Mouse (Mus musculus) liver, embryonic 11.5 days (tissue): ENCODE measurements around the gene Dglucy. TPM values are rescaled to one million over a fixed set of nuclear protein-coding genes. Genes with fewer than 3 reads are reported as not detected.

Experiments used
- ATAC-seq: fragments of 200-750 bp; cut with Nextera tagmentation; replicated peaks from 2 replicates; pipeline ENCODE4 v1.8.0; 2017; ENCODE audit warnings: moderate number of reproducible peaks, mild to moderate bottlenecking, moderate TSS enrichment, moderate library complexity; ENCODE audit not compliant: low FRiP score
- DNase-seq: peaks from one replicate; pipeline ENCODE4 v3.0.0-alpha.2; 2017; ENCODE audit warnings: low spot score
- H3K27ac ChIP-seq: fragments of 300-500 bp; sonication (generic); 2 replicates; pipeline ENCODE4 v1.5.1; 2014; ENCODE audit warnings: mild to moderate bottlenecking, low read depth, low read length, control low read depth
- H3K27me3 ChIP-seq: fragments of 300-500 bp; sonication (generic); replicated peaks from 2 replicates; pipeline ENCODE4 v1.6.1; 2014; ENCODE audit warnings: low read length, mixed read lengths; ENCODE audit not compliant: control insufficient read depth, insufficient read depth
- H3K36me3 ChIP-seq: fragments of 300-500 bp; sonication (generic); 2 replicates; pipeline ENCODE4 v1.6.1; 2014; ENCODE audit warnings: mild to moderate bottlenecking, low read length, moderate library complexity, mixed read lengths; ENCODE audit not compliant: control insufficient read depth, insufficient read depth
- H3K4me1 ChIP-seq: fragments of 300-500 bp; sonication (generic); replicated peaks from 2 replicates; pipeline ENCODE4 v1.6.1; 2014; ENCODE audit warnings: low read length, mixed read lengths; ENCODE audit not compliant: control insufficient read depth, insufficient read depth
- H3K4me2 ChIP-seq: fragments of 300-500 bp; sonication (generic); 2 replicates; pipeline ENCODE4 v1.6.1; 2014; ENCODE audit warnings: mild to moderate bottlenecking, control low read depth, moderate library complexity
- H3K4me3 ChIP-seq: fragments of 300-500 bp; sonication (generic); 2 replicates; pipeline ENCODE4 v1.5.1; 2014; ENCODE audit warnings: low read depth, low read length, control low read depth
- H3K9ac ChIP-seq: fragments of 300-500 bp; sonication (generic); 2 replicates; pipeline ENCODE4 v1.6.1; 2014; ENCODE audit warnings: low read depth, low read length, control low read depth
- H3K9me3 ChIP-seq: fragments of 300-500 bp; sonication (generic); 2 replicates; pipeline ENCODE4 v1.6.1; 2016; ENCODE audit warnings: low read length, inconsistent platforms, mixed read lengths; ENCODE audit not compliant: control insufficient read depth
- WGBS: fragments of 180-500 bp; shearing (Covaris S2); extraction: QIAGEN DNeasy Blood & Tissue Kit; methylation state at CpG from one replicate; pipeline ENCODE4 v1.1.7; 2014; 5-methylcytosine and 5-hydroxymethylcytosine counted together
- polyA plus RNA-seq: library from polyadenylated mRNA; unstranded; fragments of >200 nt; fragmentation: Nextera tagmentation; extraction: Ambion mirVana; gene quantifications from 2 replicates; pipeline ENCODE4 v1.2.1, GENCODE M21; 2014

Gene Dglucy
- 0.14 and 0.38 TPM in 2 replicates for polyA plus RNA-seq

DNA sequence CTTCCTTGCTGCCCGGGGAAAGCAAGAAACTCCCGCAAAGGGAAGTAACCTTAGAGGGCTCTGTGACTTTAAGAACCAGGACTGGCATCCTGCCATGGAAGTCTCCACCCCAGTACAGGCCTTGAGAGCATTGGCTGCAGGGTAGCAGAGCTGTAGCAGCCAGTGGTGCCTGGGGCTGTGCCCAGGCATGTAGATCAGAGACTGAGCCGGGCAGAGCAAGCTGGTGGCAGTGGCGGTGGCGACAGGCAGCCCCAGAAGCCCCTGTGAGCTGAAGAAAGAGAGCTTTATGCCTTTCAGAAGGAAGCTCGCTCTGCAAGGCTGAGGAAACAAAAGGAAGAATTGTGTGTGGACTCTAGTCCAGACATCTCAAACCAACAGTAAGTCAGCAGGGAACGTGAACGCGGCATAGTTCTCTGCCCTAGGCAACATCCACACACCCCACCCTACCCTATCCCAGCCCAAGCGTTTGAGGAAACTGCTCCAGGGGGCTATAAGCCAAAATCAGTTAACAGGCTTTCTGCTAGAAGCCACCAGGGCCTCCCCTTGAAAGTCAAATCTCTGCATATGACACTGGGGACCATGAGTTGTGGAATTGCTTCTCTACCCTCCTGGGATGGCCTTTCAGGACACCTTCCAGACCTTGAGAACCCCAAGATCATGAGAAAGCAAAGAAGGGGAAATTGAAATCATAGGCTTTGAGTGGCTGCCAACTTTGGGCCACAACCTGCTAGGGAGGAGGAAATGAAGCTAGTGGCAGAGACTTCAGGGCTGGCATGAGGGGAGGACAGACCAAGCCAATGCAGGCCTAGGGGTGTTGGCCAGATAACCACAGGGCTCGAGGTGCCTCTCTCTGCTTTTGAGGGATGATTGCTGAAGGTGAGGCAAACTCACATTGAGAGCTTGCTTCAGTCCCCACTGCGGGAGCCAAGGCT is at the start of gene Dglucy:
Gene Dglucy, plus strand, starts transcription at position 124 of the 932 bp plus-strand sequence.
- H3K9ac ChIP-seq = no peak within 1 kb of the TSS
- H3K27me3 ChIP-seq = no peaks in the 10 kb centered on the region
- no peak within 1 kb of the TSS for H3K27ac ChIP-seq
- H3K4me3 ChIP-seq = no peak within 1 kb of the TSS
- WGBS = 73% methylated on average over 12 of the region's 12 CpGs
- no peak within 1 kb of the TSS for H3K4me2 ChIP-seq
- no peaks in the 10 kb centered on the region for H3K36me3 ChIP-seq
- H3K9me3 ChIP-seq = no peaks in the 10 kb centered on the region
- ATAC-seq (no peak), DNase-seq (no peak)
- H3K4me1 ChIP-seq = no peaks in the 10 kb centered on the region

GRCm38 (mm10) chr12:100735156-100735555 is 43.7 kb upstream of the Dglucy start:
- Histone ChIP-seq H3K4me3 (no peak overlapping the region), H3K27ac (no peak overlapping the region), H3K27me3 (no peaks in the 10 kb centered on the region), H3K9ac (no peak overlapping the region), H3K4me2 (no peak overlapping the region), H3K4me1 (no peaks in the 10 kb centered on the region), H3K9me3 (no peaks in the 10 kb centered on the region), H3K36me3 (no peaks in the 10 kb centered on the region)
- DNase-seq = no peak
- WGBS = 80% methylated on average over 5 of the region's 5 CpGs
- no peak for ATAC-seq

DNA sequence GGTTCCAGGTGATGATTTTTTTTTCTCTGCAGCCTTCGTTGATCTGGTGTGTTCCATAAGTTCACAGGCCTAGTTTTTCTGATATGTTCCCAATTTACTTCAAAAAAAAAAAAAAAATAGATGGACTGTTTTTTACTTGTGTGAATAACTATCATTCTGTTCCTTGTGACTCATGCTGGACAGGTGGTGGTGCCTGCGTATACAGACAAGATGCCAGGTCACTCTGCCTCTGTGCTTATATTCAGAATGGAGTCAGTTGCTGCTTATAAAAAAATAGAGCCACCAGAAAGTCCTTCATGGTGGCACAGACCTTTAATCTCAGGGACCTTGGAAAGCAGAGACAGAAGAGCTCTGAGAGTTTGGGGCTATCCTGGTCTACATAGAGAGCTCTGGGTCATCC is 43.3 kb upstream of the Dglucy start:
- Histone ChIP-seq H3K4me1 (no peaks in the 10 kb centered on the region), H3K9ac (no peak overlapping the region), H3K27ac (no peak overlapping the region), H3K4me3 (no peak overlapping the region), H3K9me3 (no peaks in the 10 kb centered on the region), H3K36me3 (no peaks in the 10 kb centered on the region), H3K4me2 (no peak overlapping the region), H3K27me3 (no peaks in the 10 kb centered on the region)
- no peak for DNase-seq
- 89% methylated on average over 2 of the region's 2 CpGs for WGBS
- no peak for ATAC-seq

- H3K27me3 ChIP-seq = no peaks in the 10 kb centered on the region
- H3K27ac ChIP-seq = no peak overlapping the region
- 69% methylated on average over 3 of the region's 3 CpGs for WGBS
- H3K4me2 ChIP-seq = no peak overlapping the region
- H3K4me3 ChIP-seq = no peak overlapping the region
- H3K9me3 ChIP-seq = no peaks in the 10 kb centered on the region
- DNase-seq (no peak), ATAC-seq (no peak)
- H3K9ac ChIP-seq = no peak overlapping the region
- H3K4me1 ChIP-seq = no peaks in the 10 kb centered on the region
- no peaks in the 10 kb centered on the region for H3K36me3 ChIP-seq
Observed at GRCm38 (mm10) chr12:100738498-100738897, 40.4 kb upstream of the Dglucy start.

DNA sequence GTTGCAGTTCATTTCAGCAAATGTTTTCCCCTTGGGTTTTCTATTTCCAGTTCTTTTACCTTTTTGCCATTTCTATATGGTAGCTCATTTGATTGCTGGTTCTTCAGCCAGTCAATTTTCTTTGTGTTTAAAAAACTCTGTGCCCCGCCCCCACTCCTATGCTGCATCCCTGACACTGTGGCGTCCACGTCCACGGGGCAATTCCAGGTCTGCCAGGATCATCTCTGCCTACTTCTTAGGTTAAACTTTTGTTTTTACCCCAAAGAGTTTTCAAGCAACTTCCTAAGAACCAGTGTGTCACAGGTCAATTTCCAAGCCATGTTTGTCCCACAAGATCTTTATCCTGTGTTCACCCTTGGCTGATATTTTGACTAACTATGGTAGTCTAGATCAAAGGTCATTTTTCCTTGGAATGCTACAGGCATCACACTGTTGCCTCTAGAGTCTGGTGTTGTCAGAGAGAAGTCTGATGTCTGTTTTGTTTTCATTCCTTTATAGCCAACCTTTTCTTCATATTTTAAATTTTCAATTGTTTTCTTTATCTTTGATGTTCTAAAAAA is 39.8 kb upstream of the Dglucy start:
- Histone ChIP-seq H3K9ac (no peak overlapping the region), H3K4me1 (no peaks in the 10 kb centered on the region), H3K36me3 (no peaks in the 10 kb centered on the region), H3K4me3 (no peak overlapping the region), H3K27me3 (no peaks in the 10 kb centered on the region), H3K27ac (no peak overlapping the region), H3K9me3 (no peaks in the 10 kb centered on the region), H3K4me2 (no peak overlapping the region)
- WGBS = 80% methylated on average over 4 of the region's 4 CpGs
- DNase-seq = no peak
- ATAC-seq = no peak

GRCm38 (mm10) chr12:100740313-100740712 is 38.5 kb upstream of the Dglucy start:
- H3K9ac ChIP-seq = no peak overlapping the region
- 90% methylated on average over 5 of the region's 5 CpGs for WGBS
- ATAC-seq = no peak
- no peaks in the 10 kb centered on the region for H3K36me3 ChIP-seq
- H3K9me3 ChIP-seq = no peaks in the 10 kb centered on the region
- H3K4me1 ChIP-seq = no peaks in the 10 kb centered on the region
- no peak overlapping the region for H3K4me2 ChIP-seq
- H3K27ac ChIP-seq = no peak overlapping the region
- H3K4me3 ChIP-seq = no peak overlapping the region
- DNase-seq = no peak
- H3K27me3 ChIP-seq = no peaks in the 10 kb centered on the region

DNA sequence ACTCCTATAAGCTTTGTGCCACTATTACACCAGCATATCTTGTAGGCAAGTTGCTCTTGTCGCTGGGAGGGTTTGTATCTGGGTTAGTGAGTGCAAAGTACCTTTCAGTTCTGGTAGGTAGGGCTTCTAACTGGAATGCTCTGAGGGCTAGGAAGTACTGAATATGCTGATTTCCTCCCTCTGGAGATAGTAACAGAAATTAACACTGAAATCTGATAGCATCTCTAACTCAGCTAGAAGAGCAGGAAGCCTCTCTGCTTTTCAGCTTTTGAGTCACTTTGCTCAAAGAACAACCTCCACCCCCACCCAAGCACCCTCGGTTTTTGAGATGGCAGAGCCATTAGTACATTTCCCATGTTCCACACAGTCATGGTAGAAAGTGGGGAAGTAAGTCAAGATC is 36.4 kb upstream of the Dglucy start:
- whole genome bisulfite sequencing = 48% methylated on average over 2 of the region's 2 CpGs
- no peak overlapping the region for H3K4me2 ChIP-seq
- H3K36me3 ChIP-seq = no peaks in the 10 kb centered on the region
- H3K27ac ChIP-seq = no peak overlapping the region
- no peak overlapping the region for H3K9ac ChIP-seq
- DNase-seq (no peak), ATAC-seq (no peak)
- no peaks in the 10 kb centered on the region for H3K27me3 ChIP-seq
- H3K9me3 ChIP-seq = no peaks in the 10 kb centered on the region
- no peaks in the 10 kb centered on the region for H3K4me1 ChIP-seq
- no peak overlapping the region for H3K4me3 ChIP-seq

DNA sequence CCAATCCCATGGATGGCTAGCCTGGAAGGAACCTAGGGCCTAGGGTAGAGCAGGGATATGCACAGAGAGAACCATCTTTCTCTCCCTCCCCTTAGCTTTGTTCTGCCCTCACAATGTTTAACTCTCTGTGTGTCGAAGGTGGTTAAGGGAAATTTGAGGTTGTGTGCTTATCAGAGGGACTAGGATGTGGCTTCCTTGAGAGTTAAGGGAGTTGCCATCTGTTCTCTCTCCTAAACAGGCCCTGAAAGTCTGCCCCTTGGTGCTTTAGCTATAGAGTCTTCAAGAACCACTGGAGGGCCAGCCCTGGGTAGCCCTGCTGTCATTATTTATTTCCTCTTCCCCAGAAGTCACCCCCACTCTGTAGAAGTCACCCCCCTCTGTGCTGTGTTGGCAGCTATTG is 25.9 kb upstream of the Dglucy start:
- ATAC-seq = no peak
- Histone ChIP-seq H3K4me3 (no peak overlapping the region), H3K9ac (no peak overlapping the region), H3K4me2 (no peak overlapping the region), H3K4me1 (no peaks in the 10 kb centered on the region), H3K27ac (no peak overlapping the region), H3K36me3 (no peaks in the 10 kb centered on the region), H3K9me3 (no peaks in the 10 kb centered on the region), H3K27me3 (no peaks in the 10 kb centered on the region)
- 16% methylated on average over 1 of the region's 1 CpGs for WGBS
- DNase-seq = no peak

DNA sequence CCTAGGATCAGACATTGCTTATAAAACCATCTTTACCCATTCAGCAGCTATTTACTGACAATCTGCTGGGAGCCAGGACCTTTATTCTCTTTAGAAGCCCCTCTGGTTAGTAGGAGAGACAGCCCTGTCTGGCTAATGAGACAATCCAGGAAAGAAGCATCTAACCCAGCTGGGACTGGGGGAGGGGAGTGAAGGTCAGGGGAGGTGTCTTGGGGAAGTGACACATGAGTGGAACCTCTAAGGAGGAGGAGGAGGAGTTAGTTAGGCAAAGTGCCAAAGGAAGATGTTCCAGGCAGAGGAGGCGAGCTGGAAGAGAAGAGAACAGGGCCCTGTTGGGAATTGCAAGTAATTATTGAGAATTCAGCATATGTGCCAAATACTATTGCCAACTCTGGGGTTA is 25.1 kb upstream of the Dglucy start:
- WGBS = 69% methylated on average over 1 of the region's 1 CpGs
- H3K27me3 ChIP-seq = no peaks in the 10 kb centered on the region
- no peaks in the 10 kb centered on the region for H3K4me1 ChIP-seq
- H3K36me3 ChIP-seq = no peaks in the 10 kb centered on the region
- no peak overlapping the region for H3K27ac ChIP-seq
- ATAC-seq (no peak), DNase-seq (no peak)
- no peak overlapping the region for H3K9ac ChIP-seq
- H3K4me2 ChIP-seq = no peak overlapping the region
- no peak overlapping the region for H3K4me3 ChIP-seq
- H3K9me3 ChIP-seq = no peaks in the 10 kb centered on the region
